Comparison of ENCODE assay signal across 9 mouse cellular contexts in the genomic region with DNA sequence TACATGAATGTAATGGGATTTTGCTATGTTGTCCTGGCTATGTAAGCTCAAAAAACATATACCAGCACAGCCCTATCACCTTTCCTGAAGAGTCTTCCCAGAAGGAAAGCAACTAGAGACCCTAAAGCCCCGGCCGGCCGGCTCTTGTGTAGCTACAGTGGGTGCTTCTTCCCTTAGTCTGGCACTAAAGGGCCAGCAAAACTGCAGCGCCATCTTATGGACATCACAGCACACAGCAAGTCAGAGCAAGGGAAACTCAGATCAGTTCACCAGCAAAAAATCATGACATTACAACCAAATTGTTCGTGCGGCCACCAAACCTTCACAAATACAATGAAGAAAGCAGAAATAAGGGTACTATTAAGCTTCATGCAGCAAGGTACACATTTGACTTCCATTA.
DNase-seq lines count a peak whose midpoint lies in the region; ATAC-seq and TF ChIP-seq lines count a peak whose summit lies in the region.
"Had no signal": no experiment of that assay in that cellular context is flagged by ENCODE, and none has a peak within 500 bp of the region (broad histone marks: within the 10 kb centered on the region; RNA-seq: fewer than 3 reads in every experiment).

No protein-coding gene starts in this region.

- H3K4me2 ChIP-seq in heart, postnatal 0 days (ENCODE audit: low read depth, low read length): no peak overlapping the region
- H3K4me2 ChIP-seq in neural tube, embryonic 11.5 days (ENCODE audit: low read depth): no peak overlapping the region

- peak; percentile 26 for DNase-seq in ovary, postnatal 14 days (ENCODE audit: low spot score)
- DNase-seq in ovary, adult 18-20 months (ENCODE audit: low spot score): no peak
- DNase-seq in NIH3T3 (ENCODE audit: low read depth): peak; percentile 67
- DNase-seq in heart, postnatal 0 days (ENCODE audit: low spot score): peak; percentile 63
- peak; percentile 18 to 44 for DNase-seq in left cerebral cortex, postnatal 36 days (ENCODE audit: low spot score in 2 of 2)
- peak; percentile 57 for DNase-seq in neural tube, embryonic 11.5 days (ENCODE audit: low spot score)
- no peak for DNase-seq in urinary bladder, adult 2 months (ENCODE audit: low spot score)

- peak; percentile 62 for TF ChIP-seq CTCF in heart, postnatal 0 days (IDR thresholded peaks at IDR 0.05; ENCODE audit: low read depth)

- H3K27me3 ChIP-seq in heart, postnatal 0 days (ENCODE audit: control insufficient read depth, insufficient read depth, low read length): no peaks in the 10 kb centered on the region
- no peaks in the 10 kb centered on the region for H3K27me3 ChIP-seq in neural tube, embryonic 11.5 days (ENCODE audit: control insufficient read depth, insufficient read depth, low read length)

- H3K4me1 ChIP-seq in heart, postnatal 0 days (ENCODE audit: control insufficient read depth, insufficient read depth): no peaks in the 10 kb centered on the region
- H3K4me1 ChIP-seq in neural tube, embryonic 11.5 days (ENCODE audit: control insufficient read depth, insufficient read depth, low read length): peaks cover 2% of the 10 kb centered on the region; the same call in 1 of the 2 replicates

- no peak overlapping the region for H3K4me3 ChIP-seq in heart, postnatal 0 days (ENCODE audit: low read depth, low read length)
- no peak overlapping the region for H3K4me3 ChIP-seq in neural tube, embryonic 11.5 days (ENCODE audit: low read depth, low read length)

- H3K9me3 ChIP-seq in heart, postnatal 0 days (replicated peaks; ENCODE audit: control insufficient read depth, low read length): no peaks in the 10 kb centered on the region
- H3K9me3 ChIP-seq in neural tube, embryonic 11.5 days (ENCODE audit: control insufficient read depth, low read length): no peaks in the 10 kb centered on the region

- no peak for TF ChIP-seq EP300 in heart, postnatal 0 days (IDR thresholded peaks at IDR 0.05; ENCODE audit: low read depth)

- H3K9ac ChIP-seq in heart, postnatal 0 days (replicated peaks; ENCODE audit: low read depth, low read length): no peak overlapping the region
- H3K9ac ChIP-seq in neural tube, embryonic 11.5 days (ENCODE audit: low read length): no peak overlapping the region

- H3K36me3 ChIP-seq in heart, postnatal 0 days (replicated peaks; ENCODE audit: control insufficient read depth, insufficient read depth, low read length): no peaks in the 10 kb centered on the region
- H3K36me3 ChIP-seq in neural tube, embryonic 11.5 days (ENCODE audit: control insufficient read depth, insufficient read depth, low read length): no peaks in the 10 kb centered on the region

- H3K27ac ChIP-seq in heart, postnatal 0 days (ENCODE audit: low read depth): no peak overlapping the region
- no peak overlapping the region for H3K27ac ChIP-seq in neural tube, embryonic 11.5 days (ENCODE audit: low read depth, low read length)
- H3K27ac ChIP-seq: macrophage had no signal

- intact Hi-C loops in left cerebral cortex, postnatal 36 days (cut with DNase I): loop anchor here (5.0 kb wide), 1 partner anchor 133 kb away; no protein-coding TSS in a partner anchor

- ATAC-seq in common myeloid progenitor, adult 5-6 weeks (replicated peaks; ENCODE audit: low read depth, poor library complexity, severe bottlenecking): peak; percentile 72; the same call in 1 of the 2 replicates
- ATAC-seq in heart, postnatal 0 days (ENCODE audit: insufficient read depth, low read depth): no peak
- ATAC-seq in neural tube, embryonic 11.5 days (ENCODE audit: insufficient read depth, low FRiP score, low TSS enrichment): no peak

- 54% methylated on average over 6 of the region's 6 CpGs for WGBS in heart, postnatal 0 days
- 47% methylated on average over 6 of the region's 6 CpGs for WGBS in neural tube, embryonic 11.5 days

Comparison
In these comparisons a context has a peak if more than half of its experiments do, and no peak if none do; other contexts are left out.
1. DNase-seq: peak in ovary, postnatal 14 days (single experiment), NIH3T3 (single experiment), heart, postnatal 0 days (single experiment), left cerebral cortex, postnatal 36 days (2 of 2) and neural tube, embryonic 11.5 days (single experiment); none in ovary, adult 18-20 months (single experiment) and urinary bladder, adult 2 months (single experiment).